Mouse (Mus musculus): ENCODE measurements at regions not wholly inside any gene's neighbourhood (a gene's known extent, or its start where the extent isn't known, plus 50 kb on each side); places are given as distances from the start of the nearest gene placed in this dataset.
A peak's percentile ranks its signal among the peaks of the same experiment; 100 is the strongest.

GRCm38 (mm10) chr10:115901070-115901469, 84.4 kb downstream of the Tspan8 start:
- DNase-seq = no peak

DNA sequence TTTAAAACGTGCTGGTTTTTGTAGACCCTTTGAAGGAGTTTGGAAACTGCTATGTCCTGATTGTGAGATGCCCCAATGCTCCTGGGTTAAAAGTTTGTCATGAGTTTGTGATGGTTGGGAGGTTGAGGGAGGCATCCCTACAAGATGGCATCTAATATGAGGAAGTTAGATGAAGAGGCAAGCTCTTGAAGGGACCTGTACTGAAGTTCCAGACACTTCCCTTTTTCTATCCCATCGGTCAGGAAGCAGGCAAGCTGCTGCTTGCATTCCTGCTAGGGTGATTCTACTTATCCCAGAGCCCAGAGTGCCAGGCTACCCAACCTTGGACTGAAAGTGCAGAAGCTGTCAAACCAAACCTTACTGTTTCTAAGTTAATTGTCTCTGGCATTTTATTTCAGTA, 86.4 kb downstream of the Tspan8 start:
- no peak for DNase-seq

DNA sequence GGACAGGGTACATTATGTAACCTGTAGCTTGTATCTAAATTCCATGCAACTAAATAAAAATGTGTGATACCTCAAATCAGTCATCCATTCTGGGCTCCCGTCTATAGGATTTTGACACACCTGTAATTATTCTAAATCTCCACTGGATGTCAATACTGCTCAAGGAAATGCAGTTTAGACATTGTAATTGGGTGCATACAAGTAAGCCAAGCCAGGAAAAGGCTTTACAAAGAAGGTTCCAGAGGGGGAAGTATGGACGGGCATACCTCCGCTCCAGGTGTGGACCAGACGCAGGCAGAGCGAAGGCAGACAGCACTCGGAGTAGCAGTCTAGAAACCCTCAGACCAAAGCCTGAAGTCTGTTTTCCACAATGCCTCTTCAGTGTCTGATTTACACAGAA, 97.0 kb upstream of the Ptprr start:
- peak; percentile 51 for DNase-seq
